Mouse (Mus musculus): ENCODE data around the gene Gria1.

DNA sequence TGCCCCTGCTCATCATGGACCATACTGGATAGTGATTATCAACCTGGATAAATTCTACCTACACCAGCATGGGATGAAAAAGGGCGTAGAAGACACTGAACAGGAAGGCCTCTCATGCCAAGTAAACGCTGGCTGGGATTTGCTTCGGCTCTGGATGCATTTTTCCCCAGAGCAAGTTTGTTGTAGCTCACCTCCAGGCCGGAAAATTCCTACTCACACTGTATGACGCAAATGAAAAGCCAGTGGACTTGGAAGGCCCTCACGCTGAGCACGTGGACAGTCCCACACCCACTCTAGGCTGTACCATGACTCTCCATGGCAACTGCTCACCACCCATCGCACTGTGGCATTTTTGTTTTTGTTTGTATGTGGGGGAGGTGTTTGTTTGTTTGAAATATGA lies 28.1 kb downstream of the Gria1 start:
- TF ChIP-seq CTCF (IDR thresholded peaks at IDR 0.05; ENCODE audit: extremely low read depth, insufficient read depth, insufficient read length, insufficient replicate concordance) (no peak), POLR2A (IDR thresholded peaks at IDR 0.05; ENCODE audit: low read depth, low read length) (no peak)
